Comparison of ENCODE assay signal across 10 mouse cellular contexts in genomic region chr9:92207307-92207706, GRCm38 (mm10). TPM values are rescaled to one million over a fixed set of nuclear protein-coding genes. Genes with fewer than 3 reads are reported as not detected.
DNase-seq lines count a peak whose midpoint lies in the region; ATAC-seq and TF ChIP-seq lines count a peak whose summit lies in the region.
"Had no signal": no experiment of that assay in that cellular context is flagged by ENCODE, and none has a peak within 500 bp of the region (broad histone marks: within the 10 kb centered on the region; RNA-seq: fewer than 3 reads in every experiment).

No protein-coding gene starts in this region.

- H3K4me3 ChIP-seq in thymus, adult 2 months (ENCODE audit: control insufficient read depth, insufficient read depth, low read length) = no peak overlapping the region
- no peak overlapping the region for H3K4me3 ChIP-seq in lung, embryonic 14.5 days (ENCODE audit: low read depth, low read length)

- DNase-seq in adrenal gland, adult 18-20 months (ENCODE audit: low spot score in 2 of 2) = peak; percentile 26 to 28
- DNase-seq in adrenal gland, adult 8-10 months = no peak
- peak; percentile 9 for DNase-seq in thymus, adult 2 months
- DNase-seq in thymus, adult 18-20 months = no peak
- DNase-seq in embryo, embryonic 10 days (ENCODE audit: low spot score) = peak; percentile 73
- peak; percentile 64 for DNase-seq in heart, postnatal 4 days
- DNase-seq in lung, embryonic 14.5 days = peak; percentile 88
- DNase-seq in right cerebral cortex, adult 18-20 months = peak; percentile 33

- H3K27me3 ChIP-seq in thymus, adult 2 months (ENCODE audit: control insufficient read depth, insufficient read depth, low read length) = no peaks in the 10 kb centered on the region
- H3K27me3 ChIP-seq in lung, embryonic 14.5 days (ENCODE audit: insufficient read depth, low read length) = no peaks in the 10 kb centered on the region

- no peak for TF ChIP-seq POLR2A in thymus, adult 2 months (IDR thresholded peaks at IDR 0.05; ENCODE audit: control insufficient read depth, extremely low read depth, insufficient read depth, low read length, poor library complexity)

- 6% methylated on average over 4 of the region's 4 CpGs for WGBS in thymus, adult 2 months
- 37% methylated on average over 4 of the region's 4 CpGs for WGBS in lung, embryonic 14.5 days

- no peak overlapping the region for H3K27ac ChIP-seq in thymus, adult 2 months (ENCODE audit: control insufficient read depth, insufficient read depth, low read length)
- no peak overlapping the region for H3K27ac ChIP-seq in lung, embryonic 14.5 days (ENCODE audit: low read depth)

- TF ChIP-seq CTCF in thymus, adult 2 months (IDR thresholded peaks at IDR 0.05; ENCODE audit: borderline replicate concordance, control insufficient read depth, extremely low read depth, insufficient read depth, low read length, poor library complexity) = no peak
- peak; percentile 56 for TF ChIP-seq CTCF in lung, embryonic 14.5 days (IDR thresholded peaks at IDR 0.05; ENCODE audit: low read depth)

- no peaks in the 10 kb centered on the region for H3K36me3 ChIP-seq in thymus, adult 2 months (ENCODE audit: control insufficient read depth, insufficient read depth, low read length)
- H3K36me3 ChIP-seq in lung, embryonic 14.5 days (ENCODE audit: insufficient read depth) = no peaks in the 10 kb centered on the region

- H3K4me1 ChIP-seq in thymus, adult 2 months (replicated peaks; ENCODE audit: control insufficient read depth, insufficient read depth, low read length) = no peaks in the 10 kb centered on the region
- H3K4me1 ChIP-seq in lung, embryonic 14.5 days (ENCODE audit: insufficient read depth) = no peaks in the 10 kb centered on the region

- no peak overlapping the region for H3K9ac ChIP-seq in lung, embryonic 14.5 days

- ATAC-seq in lung, embryonic 14.5 days (ENCODE audit: insufficient read depth) = no peak

- H3K9me3 ChIP-seq in lung, embryonic 14.5 days (ENCODE audit: low read depth, low read length) = no peaks in the 10 kb centered on the region

- H3K4me2 ChIP-seq in lung, embryonic 14.5 days = 0 out of 2 replicates have a peak overlapping the region, but pooled peaks have one; percentile 12

RNA-seq across cellular contexts. Expression of gene Plscr5, which starts 14.6 kb away (rescaled TPM):
- total RNA-seq in adrenal gland, adult 18-20 months (2021) = not detected
- total RNA-seq in adrenal gland, adult 8-10 months (2022) = not detected
- polyA plus RNA-seq in thymus, adult 2 months (2012; rRNA removed) = 0.10 and 0.27 TPM in 2 replicates
- total RNA-seq in heart, postnatal 4 days (2021) = not detected
- not detected in 2 replicates for polyA plus RNA-seq in lung, embryonic 14.5 days (2014; fragmentation: Nextera tagmentation; extraction: Ambion mirVana)
- polyA plus RNA-seq: heart, embryonic 14.5 days; small intestine, adult 2 months had no signal

RNA-seq across cellular contexts. Expression of gene Plscr1, which starts 42.2 kb away (rescaled TPM):
- total RNA-seq in adrenal gland, adult 18-20 months (2021) = 10 to 100 TPM in 1 of 2 experiments, 1 to 10 TPM in 1; 7.2 to 11.5 TPM
- 10 to 100 TPM; 10.7 to 13.7 (median 11.2) TPM for total RNA-seq in adrenal gland, adult 8-10 months (2022)
- polyA plus RNA-seq in thymus, adult 2 months (2012; rRNA removed) = 5.5 and 6.9 TPM in 2 replicates
- total RNA-seq in heart, postnatal 4 days (2021) = 10 to 100 TPM; 15.2 TPM
- 28.7 and 29.5 TPM in 2 replicates for polyA plus RNA-seq in lung, embryonic 14.5 days (2014; fragmentation: Nextera tagmentation; extraction: Ambion mirVana)

Comparison
In these comparisons a context has a peak if more than half of its experiments do, and no peak if none do; other contexts are left out.
1. DNase-seq: peak in adrenal gland, adult 18-20 months (2 of 2), thymus, adult 2 months (single experiment), embryo, embryonic 10 days (single experiment), heart, postnatal 4 days (single experiment), lung, embryonic 14.5 days (single experiment) and right cerebral cortex, adult 18-20 months (single experiment); none in adrenal gland, adult 8-10 months (single experiment) and thymus, adult 18-20 months (0 of 2).